In genomic region chr17:24037844-24038243, GRCm38 (mm10) we compare ENCODE assay signal across 13 mouse cellular contexts. TPM values are rescaled to one million over a fixed set of nuclear protein-coding genes. Genes with fewer than 3 reads are reported as not detected.
"Had no signal": no experiment of that assay in that cellular context is flagged by ENCODE, and none has a peak within 500 bp of the region (broad histone marks: within the 10 kb centered on the region; RNA-seq: fewer than 3 reads in every experiment).

Gene Prss27 (plus strand): TSS chr17:24038144.

- H3K4me3 ChIP-seq: kidney, embryonic 15.5 days; limb, embryonic 12.5 days; liver, embryonic 13.5 days; midbrain, embryonic 10.5 days; myocyte; neural tube, embryonic 15.5 days had no signal

- H3K36me3 ChIP-seq: kidney, embryonic 15.5 days; limb, embryonic 12.5 days; liver, embryonic 13.5 days; midbrain, embryonic 10.5 days; neural tube, embryonic 15.5 days had no signal

- H3K27ac ChIP-seq: kidney, embryonic 15.5 days; limb, embryonic 12.5 days; liver, embryonic 13.5 days; midbrain, embryonic 10.5 days; neural tube, embryonic 15.5 days had no signal

- H3K4me1 ChIP-seq: kidney, embryonic 15.5 days; limb, embryonic 12.5 days; liver, embryonic 13.5 days; midbrain, embryonic 10.5 days; neural tube, embryonic 15.5 days had no signal

- H3K27me3 ChIP-seq: kidney, embryonic 15.5 days; limb, embryonic 12.5 days; liver, embryonic 13.5 days; neural tube, embryonic 15.5 days had no signal

- H3K4me2 ChIP-seq: kidney, embryonic 15.5 days; limb, embryonic 12.5 days; liver, embryonic 13.5 days; neural tube, embryonic 15.5 days had no signal

- DNase-seq: kidney, adult 2 months; kidney, postnatal 14 days; liver; liver, embryonic 13.5 days; lung, postnatal 10 days; midbrain, embryonic 14.5 days; thymus, adult 18-20 months; thymus, postnatal 25 days had no signal

- H3K9ac ChIP-seq: kidney, embryonic 15.5 days; limb, embryonic 12.5 days; liver, embryonic 13.5 days; neural tube, embryonic 15.5 days had no signal

- H3K9me3 ChIP-seq: kidney, embryonic 15.5 days; liver, embryonic 13.5 days; midbrain, embryonic 10.5 days; neural tube, embryonic 15.5 days had no signal

RNA-seq across cellular contexts. Expression of gene Prss27, which starts in this region (rescaled TPM):
- polyA plus RNA-seq: limb, embryonic 12.5 days; liver, embryonic 13.5 days; midbrain, embryonic 10.5 days had no signal
